Mouse (Mus musculus): ENCODE data around the gene Galnt14. TPM values are rescaled to one million over a fixed set of nuclear protein-coding genes. Genes with fewer than 3 reads are reported as not detected.

Galnt14 gene
- polyA plus RNA-seq, 1 experiment from 2014 or later = 17.5 TPM

DNA sequence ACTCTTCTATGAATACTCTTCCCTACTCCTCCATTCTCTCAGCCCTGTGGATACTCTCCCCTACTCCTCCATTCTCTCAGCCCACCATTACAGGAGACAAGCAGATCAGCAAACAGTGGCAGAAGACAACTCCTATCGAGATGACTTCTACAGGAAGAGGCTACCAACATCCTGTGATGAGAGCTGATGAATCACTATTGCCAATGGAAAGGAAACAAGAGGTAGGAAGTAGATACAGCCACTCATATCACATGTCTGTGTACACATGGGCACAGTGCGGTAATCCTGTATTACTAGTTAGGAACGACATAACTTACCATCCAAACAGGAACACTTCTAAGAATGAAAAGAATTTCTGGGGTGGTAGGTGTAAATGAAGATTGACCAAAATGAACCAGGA is 53.9 kb downstream of the Galnt14 start:
- Histone ChIP-seq H3K4me2 (no peak overlapping the region), H3K36me3 (no peaks in the 10 kb centered on the region), H3K27me3 (no peaks in the 10 kb centered on the region), H3K27ac (replicated peaks) (no peak overlapping the region), H3K9ac (no peak overlapping the region), H3K4me1 (replicated peaks) (peaks cover 9% of the 10 kb centered on the region), H3K4me3 (no peak overlapping the region), H3K9me3 (no peaks in the 10 kb centered on the region)
- ATAC-seq (ENCODE audit: low FRiP score, low read depth) = no peak
- WGBS = 89% methylated on average over 3 of the region's 3 CpGs

DNA sequence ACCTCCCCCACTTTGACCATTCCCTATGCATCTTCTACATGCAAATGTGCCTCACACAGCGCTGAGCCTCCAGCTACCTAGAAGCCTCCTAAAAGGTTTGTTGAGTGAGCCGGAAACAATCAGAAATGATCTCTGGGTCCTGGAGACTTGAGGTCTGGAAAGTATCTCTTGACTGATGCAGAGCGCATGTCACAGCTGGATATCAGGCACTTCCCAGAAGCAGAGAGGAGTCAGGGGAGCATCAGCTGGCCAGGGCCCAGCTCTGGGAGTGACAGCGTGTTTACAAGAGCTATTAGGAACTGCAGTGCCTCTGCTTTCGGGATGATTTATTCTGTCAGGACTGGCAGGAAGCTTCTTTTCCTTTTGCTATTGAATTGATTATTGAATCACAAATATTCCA is 56.0 kb downstream of the Galnt14 start:
- 44% methylated on average over 5 of the region's 5 CpGs for WGBS
- no peaks in the 10 kb centered on the region for H3K9me3 ChIP-seq
- no peaks in the 10 kb centered on the region for H3K36me3 ChIP-seq
- ATAC-seq (ENCODE audit: low FRiP score, low read depth) = no peak
- H3K9ac ChIP-seq = no peak overlapping the region
- no peak overlapping the region for H3K27ac ChIP-seq (replicated peaks)
- H3K4me3 ChIP-seq = no peak overlapping the region
- H3K4me2 ChIP-seq = no peak overlapping the region
- H3K27me3 ChIP-seq = no peaks in the 10 kb centered on the region
- H3K4me1 ChIP-seq (replicated peaks) = peaks cover 9% of the 10 kb centered on the region

DNA sequence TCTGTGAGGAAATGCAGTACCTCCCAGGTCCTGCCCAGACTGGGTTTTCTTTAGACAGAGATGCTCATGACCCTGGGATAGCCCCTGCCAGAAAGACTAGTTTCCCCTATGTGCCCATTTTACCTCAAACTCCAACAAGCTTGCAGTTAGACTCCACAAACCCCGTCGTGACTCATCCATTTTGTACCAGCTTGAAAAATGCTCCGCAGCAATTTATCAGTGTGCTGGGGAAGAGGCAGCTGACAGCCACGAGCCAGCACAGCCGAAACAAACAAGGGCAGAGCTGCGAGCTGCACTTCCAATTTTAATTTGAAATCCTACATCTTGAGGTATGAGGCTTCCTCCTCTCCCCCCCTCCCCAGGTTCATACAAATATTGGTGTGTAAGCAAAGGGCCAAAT is 60.9 kb downstream of the Galnt14 start:
- Histone ChIP-seq H3K27me3 (no peaks in the 10 kb centered on the region), H3K36me3 (no peaks in the 10 kb centered on the region), H3K4me1 (replicated peaks) (peaks cover 14% of the 10 kb centered on the region; the same call in 1 of the 2 replicates), H3K9me3 (no peaks in the 10 kb centered on the region), H3K4me3 (no peak overlapping the region), H3K9ac (no peak overlapping the region), H3K27ac (replicated peaks) (no peak overlapping the region), H3K4me2 (no peak overlapping the region)
- ATAC-seq (ENCODE audit: low FRiP score, low read depth) = no peak
- WGBS = 66% methylated on average over 6 of the region's 6 CpGs

DNA sequence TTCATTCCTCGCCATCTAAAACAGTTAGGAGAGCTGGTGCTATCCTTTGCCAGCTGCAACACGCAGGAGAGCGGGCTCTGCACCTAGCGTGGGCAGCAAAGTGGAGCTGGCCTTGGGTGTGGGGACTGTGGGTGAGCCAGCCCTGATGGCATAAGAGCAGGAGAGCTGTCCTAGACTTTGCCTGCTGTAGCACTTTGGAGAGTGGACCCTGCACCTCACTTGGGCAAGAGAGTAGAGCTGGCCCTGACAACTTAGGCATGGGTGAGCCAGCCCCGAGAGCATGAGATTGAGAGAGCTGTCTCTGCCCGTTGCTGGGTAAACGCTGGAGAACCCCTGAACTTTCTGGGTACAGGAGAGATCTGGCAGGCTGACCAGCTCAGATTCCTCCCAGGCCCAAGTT is 68.6 kb downstream of the Galnt14 start:
- no peak overlapping the region for H3K4me2 ChIP-seq
- peaks cover 14% of the 10 kb centered on the region for H3K4me1 ChIP-seq (replicated peaks)
- H3K4me3 ChIP-seq = no peak overlapping the region
- WGBS = 93% methylated on average over 7 of the region's 7 CpGs
- H3K27ac ChIP-seq (replicated peaks) = no peak overlapping the region
- no peak overlapping the region for H3K9ac ChIP-seq
- no peaks in the 10 kb centered on the region for H3K27me3 ChIP-seq
- no peaks in the 10 kb centered on the region for H3K9me3 ChIP-seq
- H3K36me3 ChIP-seq = no peaks in the 10 kb centered on the region
- ATAC-seq (ENCODE audit: low FRiP score, low read depth) = no peak; the same call in 1 of the 2 replicates

DNA sequence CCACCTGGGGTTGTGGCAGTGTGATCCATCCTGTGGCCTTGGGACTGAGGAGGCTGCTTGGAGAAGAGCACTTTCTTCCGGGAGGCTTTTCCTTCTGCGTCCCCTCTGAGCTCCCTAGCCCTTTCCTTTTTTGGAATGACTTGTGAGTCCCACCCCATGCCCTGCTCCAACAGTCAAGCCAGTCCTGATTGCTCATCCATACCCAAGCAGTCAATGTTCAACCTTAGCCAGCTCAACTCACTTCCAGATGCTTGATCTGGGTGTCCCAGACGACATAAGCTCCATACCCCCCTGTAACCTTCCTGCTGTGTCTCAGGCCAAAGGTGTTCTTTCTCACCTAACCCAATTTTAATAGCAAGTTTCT is 70.2 kb downstream of the Galnt14 start:
- Histone ChIP-seq H3K36me3 (no peaks in the 10 kb centered on the region), H3K9me3 (no peaks in the 10 kb centered on the region), H3K4me3 (no peak overlapping the region), H3K27me3 (no peaks in the 10 kb centered on the region), H3K27ac (replicated peaks) (no peak overlapping the region), H3K4me2 (no peak overlapping the region), H3K9ac (no peak overlapping the region), H3K4me1 (replicated peaks) (peaks cover 4% of the 10 kb centered on the region)
- ATAC-seq (ENCODE audit: low FRiP score, low read depth) = no peak
- 69% methylated on average over 3 of the region's 3 CpGs for WGBS

DNA sequence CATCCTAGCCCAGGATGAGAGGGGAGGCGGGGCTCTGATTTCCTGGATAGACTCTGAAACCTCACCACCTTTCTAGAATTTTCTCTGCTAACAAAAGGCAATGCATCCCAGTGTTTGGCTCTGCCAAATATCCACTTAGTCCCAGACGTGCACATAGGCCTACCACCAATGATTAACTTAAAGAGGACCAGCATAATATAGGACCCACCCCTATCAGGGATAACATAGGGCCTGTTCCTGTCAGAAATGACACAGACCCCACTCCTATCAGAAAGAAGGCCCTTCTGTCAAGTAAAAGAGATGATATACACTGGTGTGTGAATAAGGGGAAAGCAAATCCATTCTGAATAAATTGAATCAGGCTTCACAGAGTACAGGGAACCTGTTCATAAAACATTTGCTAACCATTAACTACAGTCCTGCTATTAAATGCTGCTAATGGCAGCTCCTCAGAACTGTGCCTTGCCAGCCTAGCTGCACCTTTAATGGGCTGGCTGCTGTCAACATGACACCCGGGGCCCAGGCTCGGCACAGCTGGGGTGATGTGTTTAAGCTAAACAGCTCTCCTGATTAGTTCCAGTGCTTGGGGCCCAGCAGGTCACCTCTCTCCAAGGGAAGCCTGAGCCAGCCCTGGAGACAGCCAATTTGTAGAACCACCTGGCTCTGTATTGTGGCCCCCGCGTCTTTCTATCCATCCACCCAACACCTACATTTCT is 70.7 kb downstream of the Galnt14 start:
- Histone ChIP-seq H3K9ac (no peak overlapping the region), H3K27ac (replicated peaks) (no peak overlapping the region), H3K27me3 (no peaks in the 10 kb centered on the region), H3K4me2 (no peak overlapping the region), H3K9me3 (no peaks in the 10 kb centered on the region), H3K4me3 (no peak overlapping the region), H3K4me1 (replicated peaks) (peaks cover 4% of the 10 kb centered on the region), H3K36me3 (no peaks in the 10 kb centered on the region)
- no peak for ATAC-seq (ENCODE audit: low FRiP score, low read depth)
- WGBS = 33% methylated on average over 6 of the region's 6 CpGs

DNA sequence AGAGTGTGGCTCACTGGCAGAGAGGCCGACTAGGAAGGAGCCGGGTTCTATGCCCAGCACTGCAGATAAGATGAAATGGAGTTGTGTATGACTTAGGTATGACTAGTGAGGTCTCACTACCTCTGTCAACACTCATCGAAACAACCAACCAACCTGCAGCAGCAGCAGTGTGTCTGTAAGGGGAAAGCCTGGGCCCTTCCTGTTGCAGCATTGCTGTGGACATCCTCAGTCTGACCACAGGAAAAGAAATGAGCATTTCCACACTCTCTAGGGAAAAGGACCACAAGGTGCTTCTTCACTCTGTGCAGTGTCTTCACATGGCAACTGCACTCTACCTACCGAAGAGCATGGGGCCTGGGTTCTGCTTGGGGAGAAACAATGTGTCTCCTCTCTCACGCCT is 73.3 kb downstream of the Galnt14 start:
- Histone ChIP-seq H3K4me1 (replicated peaks) (peaks cover 13% of the 10 kb centered on the region), H3K4me2 (no peak overlapping the region), H3K9ac (no peak overlapping the region), H3K9me3 (no peaks in the 10 kb centered on the region), H3K36me3 (no peaks in the 10 kb centered on the region), H3K27me3 (no peaks in the 10 kb centered on the region), H3K4me3 (no peak overlapping the region), H3K27ac (replicated peaks) (no peak overlapping the region)
- whole genome bisulfite sequencing = 97% methylated on average over 5 of the region's 5 CpGs
- ATAC-seq (ENCODE audit: low FRiP score, low read depth) = no peak

DNA sequence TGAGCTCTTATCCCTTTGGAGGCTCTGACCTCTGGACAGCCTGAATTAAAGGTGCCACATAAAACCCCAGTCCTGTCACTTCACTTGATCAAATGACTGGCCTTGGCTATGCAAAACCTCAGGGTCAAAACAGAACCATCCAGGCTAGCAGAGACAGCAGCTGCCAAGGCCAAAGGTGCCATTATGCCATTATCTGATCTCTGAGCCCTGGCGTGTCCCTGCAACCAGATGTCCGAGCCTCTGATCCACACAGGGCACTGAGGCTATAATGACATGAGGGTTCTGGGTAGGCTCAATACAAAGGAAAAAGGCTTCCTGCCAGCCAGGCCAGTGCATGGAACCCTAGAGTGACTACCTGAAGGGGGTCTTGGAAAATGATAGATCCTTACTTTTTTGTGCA is 75.4 kb downstream of the Galnt14 start:
- WGBS = 31% methylated on average over 2 of the region's 2 CpGs
- Histone ChIP-seq H3K36me3 (no peaks in the 10 kb centered on the region), H3K9ac (no peak overlapping the region), H3K4me1 (replicated peaks) (peaks cover 13% of the 10 kb centered on the region), H3K27ac (replicated peaks) (no peak overlapping the region), H3K4me2 (no peak overlapping the region), H3K9me3 (no peaks in the 10 kb centered on the region), H3K27me3 (no peaks in the 10 kb centered on the region), H3K4me3 (no peak overlapping the region)
- ATAC-seq (ENCODE audit: low FRiP score, low read depth) = no peak; the same call in 1 of the 2 replicates

DNA sequence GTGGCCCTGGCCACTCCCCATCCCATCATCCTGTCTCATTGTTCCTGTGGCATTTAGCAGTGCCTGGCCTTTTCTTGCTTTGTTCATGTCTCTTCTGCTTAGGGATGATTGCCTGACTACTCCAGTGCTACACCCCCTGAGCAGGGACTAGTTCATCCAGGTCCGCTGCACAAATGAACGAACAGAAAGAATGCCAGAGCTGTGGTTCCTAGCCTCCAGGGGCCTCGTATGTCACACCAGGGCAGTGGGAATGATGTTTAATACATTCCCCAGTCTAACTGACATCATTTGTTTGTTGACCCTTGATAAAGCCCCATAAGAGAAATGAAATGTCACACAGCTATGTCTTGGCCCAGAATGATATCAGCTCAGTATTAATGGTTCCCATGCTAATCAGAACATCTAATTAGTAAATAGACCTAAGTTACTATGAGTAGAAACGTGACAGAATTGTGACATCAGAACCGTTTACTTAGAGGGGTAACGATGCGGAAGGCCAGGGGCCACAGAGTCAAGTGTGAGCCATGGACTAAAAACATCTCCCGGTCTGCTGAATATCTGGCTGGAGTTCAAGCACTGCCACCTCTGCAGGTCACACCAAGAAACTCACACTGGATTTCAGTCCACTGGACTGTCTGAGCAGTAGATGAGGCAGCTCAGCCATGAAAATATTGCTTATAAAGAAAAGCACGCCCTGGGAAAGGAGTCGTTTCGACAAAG is 76.1 kb downstream of the Galnt14 start:
- no peaks in the 10 kb centered on the region for H3K27me3 ChIP-seq
- ATAC-seq (ENCODE audit: low FRiP score, low read depth) = no peak

DNA sequence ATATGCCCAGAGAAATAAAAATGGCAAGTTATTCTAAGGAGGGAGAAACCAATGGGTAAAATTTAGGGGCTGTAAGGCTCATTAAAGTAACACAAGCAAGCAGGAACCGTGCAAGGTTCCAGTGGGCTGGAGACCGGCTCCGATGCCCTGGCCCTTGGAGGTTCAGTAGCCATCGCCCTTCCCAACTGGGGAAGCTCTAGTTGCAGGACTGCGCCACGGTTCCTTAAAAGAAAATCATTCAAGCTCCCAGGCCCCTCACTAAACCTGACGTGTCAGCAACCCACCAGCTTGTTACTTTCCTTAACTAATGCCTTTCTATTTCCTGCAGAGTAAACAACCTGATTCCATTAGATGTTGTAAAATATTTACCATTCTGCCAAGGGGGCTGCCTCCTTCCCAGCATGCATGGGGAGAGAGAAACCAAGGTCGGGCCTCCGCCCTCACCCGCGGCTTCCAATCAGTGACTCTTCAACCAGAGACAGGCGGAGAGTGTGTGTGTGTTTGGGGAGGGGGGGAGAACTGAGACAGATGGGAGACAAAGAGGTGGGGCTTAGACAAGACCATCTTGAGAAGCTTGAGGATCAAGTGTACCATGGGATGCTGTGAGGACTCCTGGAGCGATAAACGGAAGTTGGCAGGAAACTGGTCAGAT is 81.9 kb downstream of the Galnt14 start:
- Histone ChIP-seq H3K4me3 (no peak overlapping the region), H3K9me3 (no peaks in the 10 kb centered on the region), H3K4me1 (replicated peaks) (no peaks in the 10 kb centered on the region), H3K27me3 (no peaks in the 10 kb centered on the region), H3K36me3 (no peaks in the 10 kb centered on the region), H3K9ac (no peak overlapping the region), H3K4me2 (no peak overlapping the region), H3K27ac (replicated peaks) (no peak overlapping the region)
- 92% methylated on average over 14 of the region's 14 CpGs for WGBS
- ATAC-seq (ENCODE audit: low FRiP score, low read depth) = no peak

More for the DNA sequence above, 76.1 kb downstream of the Galnt14 start:
- Histone ChIP-seq H3K9ac (no peak overlapping the region), H3K4me1 (replicated peaks) (peaks cover 10% of the 10 kb centered on the region), H3K4me2 (no peak overlapping the region), H3K9me3 (no peaks in the 10 kb centered on the region), H3K4me3 (no peak overlapping the region), H3K27ac (replicated peaks) (no peak overlapping the region), H3K36me3 (no peaks in the 10 kb centered on the region)
- WGBS = 39% methylated on average over 11 of the region's 11 CpGs

DNA sequence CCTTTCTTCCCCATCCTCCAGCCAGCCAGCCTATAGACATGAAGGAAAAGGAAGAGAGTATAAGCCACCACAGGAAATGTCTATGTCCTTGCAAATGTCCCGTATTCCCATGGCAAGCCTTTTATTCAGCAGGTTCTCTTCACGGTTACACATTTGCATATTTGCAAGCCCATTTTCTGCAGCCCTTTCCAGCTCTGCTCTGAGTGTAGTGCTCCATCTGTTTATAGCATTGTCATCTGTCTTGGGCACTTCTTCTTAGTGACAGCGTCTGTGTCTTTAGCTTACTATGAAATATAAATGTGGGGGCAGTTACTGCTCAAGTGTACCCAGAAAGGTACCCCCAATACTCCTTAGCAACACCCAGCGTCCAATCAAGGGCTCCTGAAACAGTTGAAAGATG is 83.3 kb downstream of the Galnt14 start:
- H3K27me3 ChIP-seq = no peaks in the 10 kb centered on the region
- H3K9ac ChIP-seq = no peak overlapping the region
- ATAC-seq (ENCODE audit: low FRiP score, low read depth) = no peak
- WGBS = 65% methylated on average over 4 of the region's 4 CpGs
- H3K36me3 ChIP-seq = no peaks in the 10 kb centered on the region
- H3K9me3 ChIP-seq = no peaks in the 10 kb centered on the region
- no peak overlapping the region for H3K4me3 ChIP-seq
- no peak overlapping the region for H3K27ac ChIP-seq (replicated peaks)
- H3K4me1 ChIP-seq (replicated peaks) = no peaks in the 10 kb centered on the region
- no peak overlapping the region for H3K4me2 ChIP-seq

DNA sequence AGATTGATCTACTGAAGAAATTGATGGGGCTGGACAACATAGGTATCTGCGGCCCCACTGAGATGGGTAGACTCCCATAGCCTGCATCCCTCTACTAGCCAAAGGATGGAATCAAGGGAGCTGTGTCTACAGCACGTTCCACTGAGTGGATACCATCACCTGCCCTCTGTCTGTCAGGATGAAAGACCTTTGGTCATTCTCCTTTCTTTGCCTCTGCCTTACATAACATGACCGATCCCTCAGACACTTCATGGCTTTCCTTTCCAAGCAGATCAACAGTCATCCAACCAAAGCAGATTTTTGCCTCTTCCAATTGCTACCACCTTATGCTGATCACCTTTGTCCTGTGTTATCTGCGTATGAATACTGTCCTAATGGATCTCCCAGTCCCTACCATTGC is 90.2 kb downstream of the Galnt14 start:
- Histone ChIP-seq H3K4me2 (no peak overlapping the region), H3K9me3 (no peaks in the 10 kb centered on the region), H3K9ac (no peak overlapping the region), H3K27me3 (no peaks in the 10 kb centered on the region), H3K4me1 (replicated peaks) (0 out of 2 replicates have a peak, but pooled peaks cover 9% of the 10 kb centered on the region), H3K4me3 (no peak overlapping the region), H3K36me3 (no peaks in the 10 kb centered on the region), H3K27ac (replicated peaks) (no peak overlapping the region)
- ATAC-seq (ENCODE audit: low FRiP score, low read depth) = no peak
- WGBS = 93% methylated on average over 4 of the region's 4 CpGs
